Mouse (Mus musculus) E14TG2a.4 (cell line): ENCODE data around the gene Thada.

ENCODE experiments used
- CTCF ChIP-seq: conservative IDR thresholded peaks from 2 replicates; pipeline ENCODE4 v1.5.1; 2014; ENCODE audit warnings: low read length
- NANOG ChIP-seq: IDR thresholded peaks from 2 replicates; pipeline ENCODE4 v1.6.1; 2014; ENCODE audit warnings: borderline replicate concordance, low read length, mixed read lengths
- POU5F1 ChIP-seq: IDR thresholded peaks from 2 replicates; pipeline ENCODE4 v1.6.1; 2014; ENCODE audit warnings: low read length, borderline replicate concordance

DNA sequence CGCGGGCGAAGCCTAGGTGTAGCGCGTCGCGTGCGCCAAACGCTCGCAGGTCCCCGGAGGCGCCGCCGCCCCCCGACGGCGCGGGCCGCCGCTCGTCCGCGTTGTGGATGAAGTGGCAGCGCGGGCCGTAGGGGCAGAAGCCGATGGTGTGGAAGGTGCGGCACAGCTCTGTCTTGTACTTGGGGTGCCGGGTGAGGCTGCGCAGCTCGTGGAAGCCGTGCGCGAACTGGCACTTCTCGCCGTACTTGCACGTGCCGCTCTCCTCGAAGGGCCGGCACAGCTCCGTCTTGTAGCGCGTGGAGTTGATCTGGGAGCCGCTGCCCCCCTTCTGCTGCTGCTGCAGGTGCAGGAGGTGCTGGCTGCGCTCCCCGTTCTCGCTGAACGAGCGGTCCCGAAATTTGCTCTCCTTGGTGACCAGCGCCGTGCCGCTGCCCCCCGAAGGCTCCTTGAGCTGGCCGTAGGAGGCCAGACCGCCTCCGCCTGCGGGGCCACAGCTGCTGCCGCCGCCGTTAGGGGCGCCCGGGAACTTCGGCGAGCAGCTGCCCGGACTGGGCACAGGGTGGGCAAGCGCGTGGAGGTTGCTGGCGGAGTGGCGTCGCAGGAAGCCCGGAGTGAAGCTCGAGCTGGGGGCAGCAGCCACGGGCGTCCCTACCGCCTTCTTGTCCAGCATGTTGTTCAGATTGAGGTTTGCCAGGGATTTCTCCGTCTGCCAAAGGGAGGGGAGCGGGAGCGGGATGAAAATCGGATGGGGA lies 279.4 kb downstream of the Thada start:
- TF ChIP-seq CTCF (no peak), POU5F1 (no peak), NANOG (no peak)
